Mouse (Mus musculus) liver, postnatal 0 days (tissue): ENCODE measurements around the gene Nr1i3.

ENCODE experiments used
- CTCF ChIP-seq: sonication (generic); IDR thresholded peaks from 2 replicates; pipeline ENCODE4 v1.5.1; 2016; ENCODE audit warnings: antibody characterized with exemption, low read depth
- EP300 ChIP-seq: IDR thresholded peaks from 2 replicates; pipeline ENCODE4 v1.6.1; 2016; ENCODE audit warnings: antibody characterized with exemption, low read depth, mild to moderate bottlenecking

- TF ChIP-seq CTCF = no peak
- TF ChIP-seq EP300 = no peak
Observed at GRCm38 (mm10) chr1:171248386-171249226, 34.8 kb downstream of the Nr1i3 start.
